Mouse (Mus musculus) midbrain, postnatal 0 days (tissue): ENCODE measurements around the gene Natd1. TPM values are rescaled to one million over a fixed set of nuclear protein-coding genes. Genes with fewer than 3 reads are reported as not detected.

ENCODE experiments used
- ATAC-seq: fragments of 200-750 bp; cut with Nextera tagmentation; 2 replicates; pipeline ENCODE4 v1.8.0; 2017; ENCODE audit warnings: moderate number of reproducible peaks, mild to moderate bottlenecking, moderate TSS enrichment, moderate library complexity; ENCODE audit not compliant: low FRiP score
- DNase-seq: peaks from one replicate; pipeline ENCODE4 v3.0.0-alpha.2; 2015; ENCODE audit warnings: low spot score
- H3K27ac ChIP-seq: fragments of 300-500 bp; sonication (generic); 2 replicates; pipeline ENCODE4 v1.5.1; 2014; ENCODE audit warnings: low read depth, mild to moderate bottlenecking, low read length, mixed read lengths
- H3K27me3 ChIP-seq: fragments of 300-500 bp; sonication (generic); 2 replicates; pipeline ENCODE4 v1.6.1; 2014; ENCODE audit warnings: low read length, control low read depth, mixed read lengths; ENCODE audit not compliant: insufficient read depth
- H3K36me3 ChIP-seq: fragments of 300-500 bp; sonication (generic); 2 replicates; pipeline ENCODE4 v1.6.1; 2014; ENCODE audit warnings: low read length, control low read depth, mixed read lengths; ENCODE audit not compliant: insufficient read depth
- H3K4me1 ChIP-seq: fragments of 300-500 bp; sonication (generic); 2 replicates; pipeline ENCODE4 v1.6.1; 2014; ENCODE audit warnings: mild to moderate bottlenecking, control low read depth, antibody characterized with exemption, low read length, mixed read lengths; ENCODE audit not compliant: insufficient read depth
- H3K4me2 ChIP-seq: fragments of 300-500 bp; sonication (generic); 2 replicates; pipeline ENCODE4 v1.6.1; 2014; ENCODE audit warnings: low read depth, mild to moderate bottlenecking, low read length, mixed read lengths; ENCODE audit not compliant: poor library complexity, severe bottlenecking
- H3K4me3 ChIP-seq: fragments of 300-500 bp; sonication (generic); 2 replicates; pipeline ENCODE4 v1.5.1; 2014; ENCODE audit warnings: low read depth, mild to moderate bottlenecking, low read length, moderate library complexity
- H3K9ac ChIP-seq: fragments of 300-500 bp; sonication (generic); replicated peaks from 2 replicates; pipeline ENCODE4 v1.6.1; 2014; ENCODE audit warnings: mild to moderate bottlenecking, low read length, moderate library complexity, mixed read lengths; ENCODE audit not compliant: poor library complexity, severe bottlenecking
- H3K9me3 ChIP-seq: fragments of 300-500 bp; sonication (generic); 2 replicates; pipeline ENCODE4 v1.6.1; 2016; ENCODE audit warnings: low read length, control low read depth
- CTCF ChIP-seq: IDR thresholded peaks from 2 replicates; pipeline ENCODE4 v1.5.1; 2016; ENCODE audit warnings: antibody characterized with exemption, mild to moderate bottlenecking
- WGBS: fragments of 180-500 bp; shearing (Covaris S2); extraction: QIAGEN DNeasy Blood & Tissue Kit; methylation state at CpG from one replicate; pipeline ENCODE4 v1.1.7; 2014; 5-methylcytosine and 5-hydroxymethylcytosine counted together
- polyA plus RNA-seq: library from polyadenylated mRNA; unstranded; fragments of >200 nt; fragmentation: Nextera tagmentation; extraction: Ambion mirVana; gene quantifications from 2 replicates; pipeline ENCODE4 v1.2.1, GENCODE M21; 2015
- total RNA-seq: library from RNA; depleted of rRNA; stranded (reverse); fragments of >200 nt; gene quantifications from 2 replicates; pipeline ENCODE4 v1.2.3, GENCODE M21; 2014

The Natd1 gene
- total and polyA plus RNA-seq, 2 experiments from 2014 or later = 15.9 to 33.5 TPM

GRCm38 (mm10) chr11:60930724-60931281 is 16.3 kb upstream of the Natd1 start:
- WGBS = 23% methylated on average over 7 of the region's 7 CpGs
- Histone ChIP-seq H3K36me3 (no peaks in the 10 kb centered on the region), H3K9ac (peak overlapping the region; percentile 14; the same call in 1 of the 2 replicates), H3K9me3 (no peaks in the 10 kb centered on the region), H3K27ac (no peak overlapping the region), H3K27me3 (no peaks in the 10 kb centered on the region), H3K4me1 (peaks cover 12% of the 10 kb centered on the region), H3K4me2 (peak overlapping the region; percentile 86), H3K4me3 (peak overlapping the region; percentile 64)
- ATAC-seq = no peak
- no peak for DNase-seq
- no peak for TF ChIP-seq CTCF

- Histone ChIP-seq H3K4me2 (peak overlapping the region; percentile 45), H3K27me3 (no peaks in the 10 kb centered on the region), H3K36me3 (no peaks in the 10 kb centered on the region), H3K27ac (no peak overlapping the region), H3K4me1 (peaks cover 4% of the 10 kb centered on the region; the same call in 1 of the 2 replicates), H3K9ac (no peak overlapping the region), H3K9me3 (no peaks in the 10 kb centered on the region), H3K4me3 (peak overlapping the region; percentile 13)
- TF ChIP-seq CTCF = peak; percentile 98
- DNase-seq (peak; percentile 95), ATAC-seq (peak; percentile 84)
- WGBS = 1% methylated on average over 9 of the region's 9 CpGs
Measured at GRCm38 (mm10) chr11:60927264-60927663, 12.7 kb upstream of the Natd1 start.

GRCm38 (mm10) chr11:60924981-60925380 is 10.4 kb upstream of the Natd1 start:
- no peak for DNase-seq
- H3K9ac ChIP-seq = no peak overlapping the region
- no peak overlapping the region for H3K27ac ChIP-seq
- no peak overlapping the region for H3K4me3 ChIP-seq
- WGBS = 72% methylated on average over 1 of the region's 1 CpGs
- no peaks in the 10 kb centered on the region for H3K9me3 ChIP-seq
- no peaks in the 10 kb centered on the region for H3K27me3 ChIP-seq
- H3K4me1 ChIP-seq = peaks cover 4% of the 10 kb centered on the region; the same call in 1 of the 2 replicates
- ATAC-seq = no peak
- H3K4me2 ChIP-seq = no peak overlapping the region
- no peaks in the 10 kb centered on the region for H3K36me3 ChIP-seq
- no peak for TF ChIP-seq CTCF

DNA sequence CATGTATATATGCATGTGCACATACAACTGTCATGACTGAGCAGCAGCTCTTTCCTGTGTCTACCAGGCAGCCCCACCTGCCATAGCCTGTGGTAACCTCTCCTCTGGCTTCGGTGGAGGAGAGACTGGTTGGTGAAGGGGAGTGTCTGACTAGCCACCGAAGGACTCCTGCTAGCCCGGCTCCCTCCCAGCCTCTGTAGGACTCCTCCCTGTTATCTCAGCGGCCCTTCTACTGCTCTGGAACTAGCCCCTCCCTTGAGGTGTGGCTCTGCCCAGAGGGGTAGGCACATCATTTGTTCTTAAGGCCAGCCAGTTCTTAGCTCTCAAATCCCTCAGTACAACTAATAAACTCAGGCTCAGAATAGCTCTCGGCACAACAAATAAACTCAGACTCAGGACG is 9.9 kb upstream of the Natd1 start:
- no peaks in the 10 kb centered on the region for H3K9me3 ChIP-seq
- no peak overlapping the region for H3K4me2 ChIP-seq
- 40% methylated on average over 6 of the region's 6 CpGs for WGBS
- DNase-seq (no peak), ATAC-seq (no peak)
- no peaks in the 10 kb centered on the region for H3K27me3 ChIP-seq
- H3K27ac ChIP-seq = no peak overlapping the region
- TF ChIP-seq CTCF = no peak
- no peak overlapping the region for H3K9ac ChIP-seq
- no peak overlapping the region for H3K4me3 ChIP-seq
- peaks cover 4% of the 10 kb centered on the region; the same call in 1 of the 2 replicates for H3K4me1 ChIP-seq
- H3K36me3 ChIP-seq = no peaks in the 10 kb centered on the region

GRCm38 (mm10) chr11:60922964-60923363 is 8.4 kb upstream of the Natd1 start:
- ATAC-seq (no peak), DNase-seq (no peak)
- TF ChIP-seq CTCF = no peak

DNA sequence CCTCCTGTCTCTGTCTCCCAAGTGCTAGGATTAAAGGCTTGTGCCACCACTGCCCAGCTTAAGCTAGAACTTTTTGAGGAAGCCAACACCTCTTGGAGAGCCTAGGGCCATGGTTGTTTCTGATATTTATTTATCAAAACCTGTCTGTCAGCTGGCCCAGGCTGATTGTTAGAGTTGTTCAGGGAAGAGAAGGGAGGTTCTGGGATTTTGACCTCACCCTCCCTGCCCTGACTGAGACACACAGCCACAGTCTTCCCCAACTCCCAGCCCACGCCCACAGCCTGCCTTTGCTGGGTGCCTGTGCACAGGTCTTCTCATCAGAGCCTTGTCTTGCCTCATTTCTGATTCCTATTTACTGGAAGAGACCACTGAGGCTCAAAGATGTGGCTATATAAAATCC is 7.6 kb upstream of the Natd1 start:
- H3K27ac ChIP-seq = no peak overlapping the region

More at GRCm38 (mm10) chr11:60922964-60923363, 8.4 kb upstream of the Natd1 start:
- Histone ChIP-seq H3K27me3 (no peaks in the 10 kb centered on the region), H3K9ac (no peak overlapping the region), H3K4me3 (no peak overlapping the region), H3K4me1 (peaks cover 4% of the 10 kb centered on the region; the same call in 1 of the 2 replicates), H3K36me3 (no peaks in the 10 kb centered on the region), H3K4me2 (no peak overlapping the region), H3K27ac (no peak overlapping the region), H3K9me3 (no peaks in the 10 kb centered on the region)
- 63% methylated on average over 5 of the region's 5 CpGs for WGBS

More for the DNA sequence above, 7.6 kb upstream of the Natd1 start:
- Histone ChIP-seq H3K4me1 (no peaks in the 10 kb centered on the region), H3K9ac (no peak overlapping the region), H3K4me2 (no peak overlapping the region), H3K9me3 (no peaks in the 10 kb centered on the region), H3K36me3 (no peaks in the 10 kb centered on the region), H3K27me3 (no peaks in the 10 kb centered on the region), H3K4me3 (no peak overlapping the region)
- 86% methylated on average over 1 of the region's 1 CpGs for WGBS
- TF ChIP-seq CTCF = no peak
- ATAC-seq (no peak), DNase-seq (no peak)
